In the genomic region with DNA sequence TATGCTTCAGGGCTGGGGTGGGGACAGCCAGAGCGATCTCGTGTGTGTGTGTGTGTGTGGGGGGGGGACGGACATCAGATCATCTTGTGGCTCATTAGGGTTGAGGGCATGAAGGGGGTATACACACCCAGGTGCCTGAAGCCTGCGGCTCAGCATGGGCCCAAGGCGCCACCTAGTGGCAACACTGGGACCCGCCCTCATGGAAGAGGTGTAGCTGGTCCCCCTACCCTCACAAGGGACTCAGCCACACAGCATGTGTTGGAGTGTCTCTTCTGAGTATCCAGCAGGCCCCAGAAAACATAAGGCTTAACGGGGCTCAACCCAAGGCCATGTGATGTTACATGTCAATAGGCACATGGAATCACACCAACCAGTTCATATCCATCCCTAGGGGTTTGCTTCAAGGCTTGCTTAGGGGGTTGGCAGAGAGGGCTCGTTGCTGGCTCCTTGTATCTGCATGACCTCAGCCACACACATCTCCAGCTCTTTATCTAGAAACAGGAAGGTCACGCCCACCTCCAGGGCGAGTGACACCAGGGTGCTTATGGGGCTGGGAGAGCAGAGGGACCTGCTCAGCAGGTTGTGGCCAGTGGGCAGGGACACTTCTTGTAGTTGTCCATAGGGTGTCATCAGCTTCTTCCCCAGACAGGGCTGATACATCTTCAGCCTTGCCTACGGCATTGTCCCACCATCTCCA, we compare ENCODE assay signal across 8 mouse cellular contexts.
DNase-seq lines count a peak whose midpoint lies in the region; ATAC-seq lines count a peak whose summit lies in the region.
"Had no signal": no experiment of that assay in that cellular context is flagged by ENCODE, and none has a peak within 500 bp of the region (broad histone marks: within the 10 kb centered on the region; RNA-seq: fewer than 3 reads in every experiment).

No protein-coding gene starts in this region.

- no peak overlapping the region for H3K4me2 ChIP-seq in forebrain, embryonic 16.5 days (ENCODE audit: low read length)
- no peak overlapping the region for H3K4me2 ChIP-seq in hindbrain, embryonic 16.5 days (ENCODE audit: low read length)
- H3K4me2 ChIP-seq in midbrain, embryonic 13.5 days (replicated peaks): no peak overlapping the region

- H3K4me1 ChIP-seq in forebrain, embryonic 16.5 days (replicated peaks; ENCODE audit: control insufficient read depth, insufficient read depth, low read length): peaks cover 4% of the 10 kb centered on the region; the same call in 1 of the 2 replicates
- H3K4me1 ChIP-seq in hindbrain, embryonic 16.5 days (ENCODE audit: control insufficient read depth, insufficient read depth, low read depth, low read length): no peaks in the 10 kb centered on the region; the same call in 1 of the 2 replicates
- peaks cover 4% of the 10 kb centered on the region; the same call in 1 of the 2 replicates for H3K4me1 ChIP-seq in midbrain, embryonic 13.5 days (replicated peaks)

- ATAC-seq in forebrain, embryonic 16.5 days: peak; percentile 74
- ATAC-seq in hindbrain, embryonic 16.5 days: peak; percentile 68
- peak; percentile 75 for ATAC-seq in midbrain, embryonic 13.5 days

- 29% methylated on average over 11 of the region's 11 CpGs for WGBS in forebrain, embryonic 16.5 days
- 33% methylated on average over 11 of the region's 11 CpGs for WGBS in hindbrain, embryonic 16.5 days
- 28% methylated on average over 11 of the region's 11 CpGs for WGBS in midbrain, embryonic 13.5 days

- H3K9ac ChIP-seq in forebrain, embryonic 16.5 days (replicated peaks; ENCODE audit: low read depth, low read length): no peak overlapping the region
- H3K9ac ChIP-seq in hindbrain, embryonic 16.5 days (ENCODE audit: low read depth, low read length): no peak overlapping the region
- H3K9ac ChIP-seq in midbrain, embryonic 13.5 days (replicated peaks): no peak overlapping the region

- DNase-seq in R1 (ENCODE audit: low read depth, low spot score): peak; percentile 55
- DNase-seq in cerebellum, adult 18-20 months: peak; percentile 58 to 73
- peak; percentile 84 for DNase-seq in left cerebral cortex, postnatal 4 days
- peak; percentile 66 to 86 for DNase-seq in spleen, postnatal 4 days (ENCODE audit: low spot score in 2 of 2)

- H3K36me3 ChIP-seq in forebrain, embryonic 16.5 days (ENCODE audit: control insufficient read depth, insufficient read depth): peaks cover 11% of the 10 kb centered on the region
- peaks cover 26% of the 10 kb centered on the region for H3K36me3 ChIP-seq in hindbrain, embryonic 16.5 days (ENCODE audit: control insufficient read depth, insufficient read depth, low read length)
- peaks cover 45% of the 10 kb centered on the region for H3K36me3 ChIP-seq in midbrain, embryonic 13.5 days

- H3K4me3 ChIP-seq in forebrain, embryonic 16.5 days (replicated peaks; ENCODE audit: low read length): no peak overlapping the region
- no peak overlapping the region for H3K4me3 ChIP-seq in hindbrain, embryonic 16.5 days (ENCODE audit: low read length)
- no peak overlapping the region for H3K4me3 ChIP-seq in midbrain, embryonic 13.5 days (replicated peaks)

- intact Hi-C loops in left cerebral cortex, postnatal 4 days (cut with DNase I): no loop called here

- no peaks in the 10 kb centered on the region for H3K27me3 ChIP-seq in forebrain, embryonic 16.5 days (replicated peaks; ENCODE audit: control insufficient read depth, insufficient read depth, low read length)
- H3K27me3 ChIP-seq in hindbrain, embryonic 16.5 days (replicated peaks; ENCODE audit: control insufficient read depth, insufficient read depth, low read length): no peaks in the 10 kb centered on the region
- no peaks in the 10 kb centered on the region for H3K27me3 ChIP-seq in midbrain, embryonic 13.5 days

- H3K9me3 ChIP-seq in forebrain, embryonic 16.5 days (ENCODE audit: control insufficient read depth, low read length): no peaks in the 10 kb centered on the region
- H3K9me3 ChIP-seq in hindbrain, embryonic 16.5 days (ENCODE audit: control insufficient read depth, low read length): no peaks in the 10 kb centered on the region
- H3K9me3 ChIP-seq in midbrain, embryonic 13.5 days: no peaks in the 10 kb centered on the region

- H3K27ac ChIP-seq in forebrain, embryonic 16.5 days (ENCODE audit: low read length): no peak overlapping the region
- no peak overlapping the region for H3K27ac ChIP-seq in hindbrain, embryonic 16.5 days (ENCODE audit: low read depth, low read length)
- H3K27ac ChIP-seq in midbrain, embryonic 13.5 days: no peak overlapping the region
- H3K27ac ChIP-seq: macrophage had no signal
